Mouse (Mus musculus) lung, embryonic 15.5 days (tissue): Measurements from ENCODE around the gene Il22ra1. TPM values are rescaled to one million over a fixed set of nuclear protein-coding genes. Genes with fewer than 3 reads are reported as not detected.
A peak's percentile ranks its signal among the peaks of the same experiment; 100 is the strongest.

ENCODE experiments used
- ATAC-seq: fragments of 200-750 bp; cut with Nextera tagmentation; 2 replicates; pipeline ENCODE4 v1.8.0; 2017; ENCODE audit warnings: moderate number of reproducible peaks, borderline replicate concordance; ENCODE audit not compliant: low FRiP score, low TSS enrichment; ENCODE audit errors: extremely low read depth
- H3K27ac ChIP-seq: fragments of 300-500 bp; sonication (generic); 2 replicates; pipeline ENCODE4 v1.5.1; 2015; ENCODE audit warnings: moderate library complexity, mild to moderate bottlenecking, inconsistent platforms
- H3K27me3 ChIP-seq: fragments of 300-500 bp; sonication (generic); 2 replicates; pipeline ENCODE4 v1.6.1; 2015; ENCODE audit warnings: inconsistent platforms
- H3K36me3 ChIP-seq: fragments of 300-500 bp; sonication (generic); 2 replicates; pipeline ENCODE4 v1.6.1; 2015; ENCODE audit warnings: inconsistent platforms
- H3K4me1 ChIP-seq: fragments of 300-500 bp; sonication (generic); 2 replicates; pipeline ENCODE4 v1.6.1; 2015; ENCODE audit warnings: inconsistent platforms
- H3K4me2 ChIP-seq: fragments of 300-500 bp; sonication (generic); 2 replicates; pipeline ENCODE4 v1.6.1; 2015; ENCODE audit warnings: inconsistent platforms, mild to moderate bottlenecking, moderate library complexity
- H3K4me3 ChIP-seq: fragments of 300-500 bp; sonication (generic); 2 replicates; pipeline ENCODE4 v1.5.1; 2015; ENCODE audit warnings: mild to moderate bottlenecking, inconsistent platforms
- H3K9ac ChIP-seq: fragments of 300-500 bp; sonication (generic); 2 replicates; pipeline ENCODE4 v1.6.1; 2015; ENCODE audit warnings: inconsistent platforms
- H3K9me3 ChIP-seq: fragments of 300-500 bp; sonication (generic); 2 replicates; pipeline ENCODE4 v1.6.1; 2016; ENCODE audit warnings: inconsistent platforms
- WGBS: fragments of 180-500 bp; shearing (Covaris S2); methylation state at CpG from one replicate; pipeline ENCODE4 v1.1.7; 2015; 5-methylcytosine and 5-hydroxymethylcytosine counted together
- polyA plus RNA-seq: library from polyadenylated mRNA; unstranded; fragments of >200 nt; fragmentation: Nextera tagmentation; extraction: Ambion mirVana; gene quantifications from 2 replicates; pipeline ENCODE4 v1.2.1, GENCODE M21; 2015

Gene Il22ra1
- polyA plus RNA-seq, 1 experiment from 2014 or later, result 0.12 TPM

GRCm38 (mm10) chr4:135774496-135774895 lies 46.5 kb downstream of the Il22ra1 start:
- Histone ChIP-seq H3K4me3 (no peak overlapping the region), H3K27me3 (no peaks in the 10 kb centered on the region; the same call in 1 of the 2 replicates), H3K4me2 (no peak overlapping the region), H3K27ac (no peak overlapping the region), H3K4me1 (no peaks in the 10 kb centered on the region), H3K9me3 (no peaks in the 10 kb centered on the region), H3K36me3 (no peaks in the 10 kb centered on the region), H3K9ac (no peak overlapping the region)
- 49% methylated on average over 8 of the region's 8 CpGs for WGBS
- ATAC-seq, result no peak

- Histone ChIP-seq H3K27me3 (no peaks in the 10 kb centered on the region; the same call in 1 of the 2 replicates), H3K4me2 (no peak overlapping the region), H3K4me1 (no peaks in the 10 kb centered on the region), H3K9ac (no peak overlapping the region), H3K9me3 (no peaks in the 10 kb centered on the region), H3K4me3 (no peak overlapping the region), H3K36me3 (no peaks in the 10 kb centered on the region), H3K27ac (no peak overlapping the region)
- ATAC-seq, result no peak
- 81% methylated on average over 4 of the region's 4 CpGs for WGBS
Measured at GRCm38 (mm10) chr4:135776850-135777249, 48.9 kb downstream of the Il22ra1 start.

GRCm38 (mm10) chr4:135779661-135780060 lies 51.7 kb downstream of the Il22ra1 start:
- no peak overlapping the region for H3K27ac ChIP-seq
- no peaks in the 10 kb centered on the region for H3K27me3 ChIP-seq
- no peak overlapping the region for H3K4me2 ChIP-seq
- H3K4me1 ChIP-seq, result no peaks in the 10 kb centered on the region
- 58% methylated on average over 9 of the region's 9 CpGs for WGBS
- no peaks in the 10 kb centered on the region for H3K9me3 ChIP-seq
- no peak for ATAC-seq
- no peak overlapping the region for H3K4me3 ChIP-seq
- no peaks in the 10 kb centered on the region for H3K36me3 ChIP-seq
- H3K9ac ChIP-seq, result no peak overlapping the region

- Histone ChIP-seq H3K9ac (no peak overlapping the region), H3K4me3 (no peak overlapping the region), H3K4me1 (no peaks in the 10 kb centered on the region), H3K27ac (no peak overlapping the region), H3K27me3 (no peaks in the 10 kb centered on the region), H3K4me2 (no peak overlapping the region), H3K36me3 (no peaks in the 10 kb centered on the region), H3K9me3 (no peaks in the 10 kb centered on the region)
- WGBS, result 52% methylated on average over 3 of the region's 3 CpGs
- no peak for ATAC-seq
Measured at GRCm38 (mm10) chr4:135780255-135780654, 52.3 kb downstream of the Il22ra1 start.

GRCm38 (mm10) chr4:135781304-135781703 lies 53.3 kb downstream of the Il22ra1 start:
- Histone ChIP-seq H3K9ac (no peak overlapping the region), H3K27ac (no peak overlapping the region), H3K36me3 (no peaks in the 10 kb centered on the region), H3K4me3 (no peak overlapping the region), H3K27me3 (no peaks in the 10 kb centered on the region), H3K4me2 (no peak overlapping the region), H3K4me1 (no peaks in the 10 kb centered on the region), H3K9me3 (no peaks in the 10 kb centered on the region)
- WGBS, result 77% methylated on average over 5 of the region's 5 CpGs
- no peak for ATAC-seq

- no peak for ATAC-seq
- no peak overlapping the region for H3K4me3 ChIP-seq
- H3K9ac ChIP-seq, result no peak overlapping the region
- no peak overlapping the region for H3K27ac ChIP-seq
- WGBS, result 71% methylated on average over 5 of the region's 5 CpGs
- no peaks in the 10 kb centered on the region for H3K9me3 ChIP-seq
- H3K4me1 ChIP-seq, result no peaks in the 10 kb centered on the region
- no peak overlapping the region for H3K4me2 ChIP-seq
- H3K36me3 ChIP-seq, result no peaks in the 10 kb centered on the region
- H3K27me3 ChIP-seq, result no peaks in the 10 kb centered on the region
Measured at GRCm38 (mm10) chr4:135786581-135786980, 58.6 kb downstream of the Il22ra1 start.

GRCm38 (mm10) chr4:135787271-135787670 lies 59.3 kb downstream of the Il22ra1 start:
- no peak for ATAC-seq
- 66% methylated on average over 6 of the region's 6 CpGs for WGBS
- H3K36me3 ChIP-seq, result no peaks in the 10 kb centered on the region
- H3K27me3 ChIP-seq, result no peaks in the 10 kb centered on the region
- H3K9ac ChIP-seq, result no peak overlapping the region
- no peaks in the 10 kb centered on the region for H3K4me1 ChIP-seq
- no peak overlapping the region for H3K4me2 ChIP-seq
- H3K9me3 ChIP-seq, result no peaks in the 10 kb centered on the region
- H3K27ac ChIP-seq, result no peak overlapping the region
- no peak overlapping the region for H3K4me3 ChIP-seq

- H3K4me3 ChIP-seq, result no peak overlapping the region
- no peak overlapping the region for H3K4me2 ChIP-seq
- H3K27ac ChIP-seq, result no peak overlapping the region
- no peak for ATAC-seq
- 70% methylated on average over 2 of the region's 2 CpGs for WGBS
- no peaks in the 10 kb centered on the region for H3K4me1 ChIP-seq
- H3K9me3 ChIP-seq, result no peaks in the 10 kb centered on the region
- no peaks in the 10 kb centered on the region for H3K36me3 ChIP-seq
- no peak overlapping the region for H3K9ac ChIP-seq
- H3K27me3 ChIP-seq, result no peaks in the 10 kb centered on the region
Measured at GRCm38 (mm10) chr4:135789135-135789534, 61.2 kb downstream of the Il22ra1 start.

- no peaks in the 10 kb centered on the region for H3K9me3 ChIP-seq
- no peak overlapping the region for H3K4me3 ChIP-seq
- H3K4me1 ChIP-seq, result peaks cover 24% of the 10 kb centered on the region
- 82% methylated on average over 5 of the region's 5 CpGs for WGBS
- H3K27ac ChIP-seq, result no peak overlapping the region
- no peak for ATAC-seq
- H3K9ac ChIP-seq, result no peak overlapping the region
- H3K4me2 ChIP-seq, result no peak overlapping the region
- H3K27me3 ChIP-seq, result no peaks in the 10 kb centered on the region
- H3K36me3 ChIP-seq, result no peaks in the 10 kb centered on the region
Measured at GRCm38 (mm10) chr4:135792821-135793220, 64.8 kb downstream of the Il22ra1 start.

- Histone ChIP-seq H3K27me3 (no peaks in the 10 kb centered on the region), H3K4me1 (peaks cover 35% of the 10 kb centered on the region), H3K27ac (peak overlapping the region; percentile 37; the same call in 1 of the 2 replicates), H3K4me3 (peak overlapping the region; percentile 16; the same call in 1 of the 2 replicates), H3K36me3 (no peaks in the 10 kb centered on the region), H3K4me2 (peak overlapping the region; percentile 47), H3K9ac (no peak overlapping the region), H3K9me3 (no peaks in the 10 kb centered on the region)
- 16% methylated on average over 11 of the region's 11 CpGs for WGBS
- peak; percentile 66; the same call in 1 of the 2 replicates for ATAC-seq
Measured at GRCm38 (mm10) chr4:135797931-135798330, 70.0 kb downstream of the Il22ra1 start.

- Histone ChIP-seq H3K27ac (no peak overlapping the region), H3K27me3 (no peaks in the 10 kb centered on the region), H3K9ac (no peak overlapping the region), H3K9me3 (no peaks in the 10 kb centered on the region), H3K4me3 (no peak overlapping the region), H3K4me1 (peaks cover 24% of the 10 kb centered on the region), H3K4me2 (no peak overlapping the region), H3K36me3 (no peaks in the 10 kb centered on the region)
- 15% methylated on average over 8 of the region's 8 CpGs for WGBS
- ATAC-seq, result peak; percentile 24; the same call in 1 of the 2 replicates
Measured at GRCm38 (mm10) chr4:135801543-135801942, 73.6 kb downstream of the Il22ra1 start.
